Mouse (Mus musculus) E14TG2a.4 (cell line): ENCODE results near the gene Kcnj10.

Source experiments
- H3K27me3 ChIP-seq: 2 replicates; pipeline ENCODE4 v1.6.1; 2014; ENCODE audit warnings: low read length, control low read depth; ENCODE audit not compliant: insufficient read depth
- H3K36me3 ChIP-seq: 2 replicates; pipeline ENCODE4 v1.6.1; 2014; ENCODE audit warnings: low read length, control low read depth; ENCODE audit not compliant: insufficient read depth
- H3K4me1 ChIP-seq: replicated peaks from 2 replicates; pipeline ENCODE4 v1.6.1; 2014; ENCODE audit warnings: low read depth, low read length, control low read depth
- H3K4me3 ChIP-seq: replicated peaks from 2 replicates; pipeline ENCODE4 v1.5.1; 2014; ENCODE audit warnings: mild to moderate bottlenecking, low read length
- H3K9me3 ChIP-seq: 2 replicates; pipeline ENCODE4 v1.6.1; 2014; ENCODE audit warnings: low read length, control low read depth
- CTCF ChIP-seq: conservative IDR thresholded peaks from 2 replicates; pipeline ENCODE4 v1.5.1; 2014; ENCODE audit warnings: low read length
- NANOG ChIP-seq: IDR thresholded peaks from 2 replicates; pipeline ENCODE4 v1.6.1; 2014; ENCODE audit warnings: borderline replicate concordance, low read length, mixed read lengths
- POU5F1 ChIP-seq: IDR thresholded peaks from 2 replicates; pipeline ENCODE4 v1.6.1; 2014; ENCODE audit warnings: low read length, borderline replicate concordance

The Kcnj10 gene

GRCm38 (mm10) chr1:172364684-172365083 lies 23.7 kb downstream of the Kcnj10 start:
- no peak overlapping the region for H3K4me3 ChIP-seq

GRCm38 (mm10) chr1:172368768-172369418 lies 27.9 kb downstream of the Kcnj10 start:
- H3K9me3 ChIP-seq, result no peaks in the 10 kb centered on the region
- H3K4me3 ChIP-seq, result peak overlapping the region; percentile 71
- no peaks in the 10 kb centered on the region for H3K36me3 ChIP-seq
- peaks cover 35% of the 10 kb centered on the region for H3K27me3 ChIP-seq
- peak; percentile 63 for TF ChIP-seq CTCF
- no peak for TF ChIP-seq NANOG
- H3K4me1 ChIP-seq, result peaks cover 23% of the 10 kb centered on the region

More at GRCm38 (mm10) chr1:172364684-172365083, 23.7 kb downstream of the Kcnj10 start:
- no peaks in the 10 kb centered on the region for H3K36me3 ChIP-seq
- no peaks in the 10 kb centered on the region for H3K9me3 ChIP-seq
- peaks cover 31% of the 10 kb centered on the region for H3K27me3 ChIP-seq
- peaks cover 19% of the 10 kb centered on the region for H3K4me1 ChIP-seq
- TF ChIP-seq POU5F1 (no peak), CTCF (peak; percentile 92)

- peaks cover 7% of the 10 kb centered on the region for H3K27me3 ChIP-seq
- H3K4me3 ChIP-seq, result peak within 1 kb of the TSS; percentile 99
- TF ChIP-seq POU5F1 (no peak), CTCF (no peak), NANOG (no peak)
- H3K36me3 ChIP-seq, result peaks cover 39% of the 10 kb centered on the region
- peaks cover 41% of the 10 kb centered on the region for H3K4me1 ChIP-seq
- no peaks in the 10 kb centered on the region for H3K9me3 ChIP-seq
Measured at GRCm38 (mm10) chr1:172376198-172376667, 35.2 kb downstream of the Kcnj10 start, which contains the start of gene Pigm. Pigm (plus strand) TSS chr1:172376546.

DNA sequence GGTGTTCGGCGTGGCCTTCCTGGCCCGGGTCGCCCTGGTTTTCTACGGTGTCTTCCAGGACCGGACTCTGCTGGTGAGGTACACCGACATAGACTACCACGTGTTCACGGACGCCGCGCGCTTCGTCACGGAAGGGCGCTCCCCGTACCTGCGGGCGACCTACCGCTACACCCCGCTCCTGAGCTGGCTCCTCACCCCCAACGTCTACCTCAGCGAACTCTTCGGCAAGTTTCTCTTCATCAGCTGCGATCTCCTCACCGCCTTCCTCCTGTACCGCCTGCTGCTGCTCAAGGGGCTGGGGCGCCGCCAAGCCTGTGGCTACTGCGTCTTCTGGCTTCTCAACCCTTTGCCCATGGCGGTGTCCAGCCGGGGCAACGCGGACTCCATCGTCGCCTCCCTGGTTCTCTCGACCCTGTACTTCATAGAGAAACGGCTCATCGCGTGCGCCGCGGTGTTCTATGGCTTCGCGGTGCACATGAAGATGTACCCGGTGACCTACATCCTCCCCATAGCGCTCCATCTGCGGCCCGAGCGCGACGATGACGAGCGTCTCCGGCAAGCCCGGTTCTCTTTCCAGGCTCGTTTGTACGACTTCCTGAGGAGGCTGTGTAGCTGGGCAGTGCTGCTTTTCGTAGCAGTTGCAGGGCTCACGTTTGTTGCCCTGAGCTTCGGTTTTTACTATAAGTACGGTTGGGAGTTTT lies 35.9 kb downstream of the Kcnj10 start:
- Histone ChIP-seq H3K36me3 (peaks cover 46% of the 10 kb centered on the region), H3K4me3 (peak overlapping the region; percentile 99), H3K9me3 (no peaks in the 10 kb centered on the region), H3K4me1 (peaks cover 44% of the 10 kb centered on the region), H3K27me3 (peaks cover under 1% of the 10 kb centered on the region; the same call in 1 of the 2 replicates)
- no peak for TF ChIP-seq CTCF
- no peak for TF ChIP-seq POU5F1
- TF ChIP-seq NANOG, result no peak

DNA sequence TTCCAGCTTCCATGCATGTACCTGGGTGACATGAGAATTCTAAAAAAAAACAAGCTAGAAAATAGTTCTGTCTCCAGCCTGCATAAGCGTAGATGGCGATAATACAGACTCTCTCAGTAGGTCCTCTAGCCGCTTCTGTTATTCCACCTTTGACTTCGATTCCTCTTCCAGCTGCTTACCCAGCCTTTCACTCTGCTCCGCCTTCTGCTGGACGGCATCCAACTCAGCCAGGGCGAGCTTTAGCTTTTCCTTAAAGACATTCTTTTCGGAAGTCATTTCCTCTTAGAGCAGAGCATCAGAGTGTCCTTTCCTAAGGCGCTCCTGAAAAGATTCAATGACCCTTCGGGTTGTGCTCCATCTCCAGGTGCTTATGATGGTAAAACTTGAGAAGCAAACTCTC lies 39.1 kb downstream of the Kcnj10 start:
- H3K27me3 ChIP-seq, result no peaks in the 10 kb centered on the region
- H3K4me1 ChIP-seq, result peaks cover 47% of the 10 kb centered on the region
- TF ChIP-seq CTCF (no peak), POU5F1 (no peak), NANOG (no peak)
- peaks cover 61% of the 10 kb centered on the region for H3K36me3 ChIP-seq
- H3K9me3 ChIP-seq, result no peaks in the 10 kb centered on the region
- H3K4me3 ChIP-seq, result no peak overlapping the region

GRCm38 (mm10) chr1:172382090-172382489 lies 41.1 kb downstream of the Kcnj10 start:
- Histone ChIP-seq H3K27me3 (no peaks in the 10 kb centered on the region), H3K4me3 (no peak overlapping the region), H3K9me3 (no peaks in the 10 kb centered on the region), H3K4me1 (peaks cover 39% of the 10 kb centered on the region), H3K36me3 (peaks cover 69% of the 10 kb centered on the region)
- TF ChIP-seq POU5F1 (no peak), CTCF (no peak), NANOG (no peak)

DNA sequence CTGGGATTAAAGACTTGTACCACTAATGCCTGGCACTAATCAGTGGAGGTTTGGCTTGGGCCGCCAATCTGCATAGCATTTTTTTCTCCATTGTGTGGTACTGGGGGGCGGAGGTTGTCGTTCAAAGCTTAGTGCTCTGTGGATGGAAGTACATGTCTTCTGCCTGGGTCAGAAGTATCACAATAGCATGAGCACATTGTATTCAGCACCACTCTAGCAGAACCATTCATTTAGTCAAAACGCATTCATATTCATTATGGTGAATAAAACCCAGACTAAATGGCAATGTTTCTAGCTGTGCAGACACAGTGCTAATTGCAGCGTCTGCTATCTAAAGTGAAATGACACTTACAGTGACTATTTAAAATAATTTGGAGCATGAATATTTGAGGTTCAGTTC lies 46.2 kb downstream of the Kcnj10 start:
- H3K36me3 ChIP-seq, result peaks cover 22% of the 10 kb centered on the region
- H3K4me3 ChIP-seq, result no peak overlapping the region
- TF ChIP-seq NANOG (no peak), CTCF (no peak)
- peaks cover 6% of the 10 kb centered on the region for H3K27me3 ChIP-seq
- H3K9me3 ChIP-seq, result no peaks in the 10 kb centered on the region
- peaks cover 16% of the 10 kb centered on the region; the same call in 1 of the 2 replicates for H3K4me1 ChIP-seq

- TF ChIP-seq CTCF (no peak), POU5F1 (no peak), NANOG (no peak)
- H3K4me1 ChIP-seq, result peaks cover 13% of the 10 kb centered on the region; the same call in 1 of the 2 replicates
- H3K9me3 ChIP-seq, result no peaks in the 10 kb centered on the region
- peaks cover 19% of the 10 kb centered on the region for H3K27me3 ChIP-seq
- no peak overlapping the region for H3K4me3 ChIP-seq
- peaks cover 3% of the 10 kb centered on the region; the same call in 1 of the 2 replicates for H3K36me3 ChIP-seq
Measured at GRCm38 (mm10) chr1:172390769-172391168, 49.8 kb downstream of the Kcnj10 start.
